Mouse (Mus musculus): ENCODE data around the gene Catsper1. TPM values are rescaled to one million over a fixed set of nuclear protein-coding genes. Genes with fewer than 3 reads are reported as not detected.

Catsper1 gene
- polyA plus RNA-seq, 1 experiment from 2014 or later: not detected

GRCm38 (mm10) chr19:5390416-5390815 lies 54.9 kb downstream of the Catsper1 start:
- Histone ChIP-seq H3K4me2 (ENCODE audit: low read depth, low read length) (peak overlapping the region; percentile 54), H3K9me3 (replicated peaks; ENCODE audit: control insufficient read depth, low read length) (no peaks in the 10 kb centered on the region), H3K27ac (replicated peaks; ENCODE audit: low read depth, low read length) (no peak overlapping the region), H3K27me3 (ENCODE audit: control insufficient read depth, insufficient read depth, low read length) (no peaks in the 10 kb centered on the region; the same call in 1 of the 2 replicates), H3K9ac (replicated peaks; ENCODE audit: low read length) (no peak overlapping the region), H3K4me3 (ENCODE audit: low read depth, low read length) (no peak overlapping the region; the same call in 1 of the 2 replicates), H3K36me3 (replicated peaks; ENCODE audit: control insufficient read depth, insufficient read depth, low read depth, low read length) (no peaks in the 10 kb centered on the region), H3K4me1 (ENCODE audit: control insufficient read depth, insufficient read depth, low read length) (peaks cover 6% of the 10 kb centered on the region)
- no peak for DNase-seq (ENCODE audit: low spot score)
- WGBS: 83% methylated on average over 8 of the region's 8 CpGs
- ATAC-seq (replicated peaks; ENCODE audit: insufficient number of reproducible peaks, low FRiP score, low TSS enrichment, low read depth): no peak

- no peaks in the 10 kb centered on the region; the same call in 1 of the 2 replicates for H3K27me3 ChIP-seq (ENCODE audit: control insufficient read depth, insufficient read depth, low read length)
- ATAC-seq (replicated peaks; ENCODE audit: insufficient number of reproducible peaks, low FRiP score, low TSS enrichment, low read depth): no peak
- H3K36me3 ChIP-seq (replicated peaks; ENCODE audit: control insufficient read depth, insufficient read depth, low read depth, low read length): no peaks in the 10 kb centered on the region
- WGBS: 82% methylated on average over 4 of the region's 4 CpGs
- H3K4me1 ChIP-seq (ENCODE audit: control insufficient read depth, insufficient read depth, low read length): peaks cover 6% of the 10 kb centered on the region
- H3K4me2 ChIP-seq (ENCODE audit: low read depth, low read length): no peak overlapping the region
- H3K9me3 ChIP-seq (replicated peaks; ENCODE audit: control insufficient read depth, low read length): no peaks in the 10 kb centered on the region
- H3K4me3 ChIP-seq (ENCODE audit: low read depth, low read length): no peak overlapping the region
- no peak overlapping the region for H3K27ac ChIP-seq (replicated peaks; ENCODE audit: low read depth, low read length)
- H3K9ac ChIP-seq (replicated peaks; ENCODE audit: low read length): no peak overlapping the region
- no peak for DNase-seq (ENCODE audit: low spot score)
These were observed 57.4 kb downstream of the Catsper1 start for GRCm38 (mm10) chr19:5392892-5393291.

Other genes with a start within 250 kb of the Catsper1 start
- gene Yif1a, start 247.2 kb upstream of the Catsper1 start, polyA plus RNA-seq (2014; fragmentation: Nextera tagmentation; extraction: Ambion mirVana): 62.8 and 75.8 TPM in 2 replicates
- gene Cnih2, start 237.2 kb upstream of the Catsper1 start, polyA plus RNA-seq (2014; fragmentation: Nextera tagmentation; extraction: Ambion mirVana): 48.9 and 54.0 TPM in 2 replicates
- 214 and 235 TPM in 2 replicates for gene Rab1b, start 228.7 kb upstream of the Catsper1 start, polyA plus RNA-seq (2014; fragmentation: Nextera tagmentation; extraction: Ambion mirVana)
- 18.9 and 19.8 TPM in 2 replicates for gene Klc2, start 217.2 kb upstream of the Catsper1 start, polyA plus RNA-seq (2014; fragmentation: Nextera tagmentation; extraction: Ambion mirVana)
- gene Pacs1, start 62.6 kb upstream of the Catsper1 start, polyA plus RNA-seq (2014; fragmentation: Nextera tagmentation; extraction: Ambion mirVana): 24.4 and 28.4 TPM in 2 replicates
- 375 and 387 TPM in 2 replicates for gene Sf3b2, start 40.3 kb upstream of the Catsper1 start, polyA plus RNA-seq (2014; fragmentation: Nextera tagmentation; extraction: Ambion mirVana)
- 8.5 and 11.3 TPM in 2 replicates for gene Gal3st3, start 37.4 kb upstream of the Catsper1 start, polyA plus RNA-seq (2014; fragmentation: Nextera tagmentation; extraction: Ambion mirVana)
- gene Cst6, start 13.8 kb downstream of the Catsper1 start, polyA plus RNA-seq (2014; fragmentation: Nextera tagmentation; extraction: Ambion mirVana): 0.69 and 1.3 TPM in 2 replicates
- 58.2 and 63.7 TPM in 2 replicates for gene Eif1ad, start 31.0 kb downstream of the Catsper1 start, polyA plus RNA-seq (2014; fragmentation: Nextera tagmentation; extraction: Ambion mirVana)
- 464 and 487 TPM in 2 replicates for gene Banf1, start 31.4 kb downstream of the Catsper1 start, polyA plus RNA-seq (2014; fragmentation: Nextera tagmentation; extraction: Ambion mirVana)
- 72.9 and 76.1 TPM in 2 replicates for gene Sart1, start 53.0 kb downstream of the Catsper1 start, polyA plus RNA-seq (2014; fragmentation: Nextera tagmentation; extraction: Ambion mirVana)
- gene Tsga10ip, start 66.8 kb downstream of the Catsper1 start, polyA plus RNA-seq (2014; fragmentation: Nextera tagmentation; extraction: Ambion mirVana): 0.15 and 0.36 TPM in 2 replicates
- gene Drap1, start 89.2 kb downstream of the Catsper1 start, polyA plus RNA-seq (2014; fragmentation: Nextera tagmentation; extraction: Ambion mirVana): 204 and 213 TPM in 2 replicates
- gene AI837181, start 89.4 kb downstream of the Catsper1 start, polyA plus RNA-seq (2014; fragmentation: Nextera tagmentation; extraction: Ambion mirVana): 33.2 and 36.7 TPM in 2 replicates
- gene Fosl1, start 111.8 kb downstream of the Catsper1 start, polyA plus RNA-seq (2014; fragmentation: Nextera tagmentation; extraction: Ambion mirVana): not detected in 2 replicates
- gene Ccdc85b, start 122.2 kb downstream of the Catsper1 start, polyA plus RNA-seq (2014; fragmentation: Nextera tagmentation; extraction: Ambion mirVana): 7.5 and 7.8 TPM in 2 replicates
- gene Fibp, start 124.9 kb downstream of the Catsper1 start, polyA plus RNA-seq (2014; fragmentation: Nextera tagmentation; extraction: Ambion mirVana): 105 and 115 TPM in 2 replicates
- gene Ctsw, start 132.8 kb downstream of the Catsper1 start, polyA plus RNA-seq (2014; fragmentation: Nextera tagmentation; extraction: Ambion mirVana): 1.1 and 1.4 TPM in 2 replicates
- 80.9 and 91.9 TPM in 2 replicates for gene Efemp2, start 138.2 kb downstream of the Catsper1 start, polyA plus RNA-seq (2014; fragmentation: Nextera tagmentation; extraction: Ambion mirVana)
- 29.6 and 39.2 TPM in 2 replicates for gene Mus81, start 152.7 kb downstream of the Catsper1 start, polyA plus RNA-seq (2014; fragmentation: Nextera tagmentation; extraction: Ambion mirVana)
- 3,308 and 3,397 TPM in 2 replicates for gene Cfl1, start 154.7 kb downstream of the Catsper1 start, polyA plus RNA-seq (2014; fragmentation: Nextera tagmentation; extraction: Ambion mirVana)
- not detected in 2 replicates for gene 1700020D05Rik, start 168.0 kb downstream of the Catsper1 start, polyA plus RNA-seq (2014; fragmentation: Nextera tagmentation; extraction: Ambion mirVana)
- 8.7 and 9.8 TPM in 2 replicates for gene Snx32, start 174.8 kb downstream of the Catsper1 start, polyA plus RNA-seq (2014; fragmentation: Nextera tagmentation; extraction: Ambion mirVana)
- 0.62 and 1.4 TPM in 2 replicates for gene Ovol1, start 224.9 kb downstream of the Catsper1 start, polyA plus RNA-seq (2014; fragmentation: Nextera tagmentation; extraction: Ambion mirVana)
- gene Ap5b1, start 232.3 kb downstream of the Catsper1 start, polyA plus RNA-seq (2014; fragmentation: Nextera tagmentation; extraction: Ambion mirVana): 1.7 and 2.1 TPM in 2 replicates